Mouse (Mus musculus) midbrain, embryonic 14.5 days (tissue): ENCODE results near the gene Magi1. TPM values are rescaled to one million over a fixed set of nuclear protein-coding genes. Genes with fewer than 3 reads are reported as not detected.

Experiments
- ATAC-seq: fragments of 200-750 bp; cut with Nextera tagmentation; 2 replicates; pipeline ENCODE4 v1.8.0; 2017; ENCODE audit warnings: moderate number of reproducible peaks, moderate library complexity; ENCODE audit not compliant: low FRiP score, low TSS enrichment
- DNase-seq: peaks from one replicate; pipeline ENCODE4 v3.0.0-alpha.2; 2015
- H3K27ac ChIP-seq: fragments of 300-500 bp; sonication (generic); replicated peaks from 2 replicates; pipeline ENCODE4 v1.5.1; 2014; ENCODE audit warnings: mild to moderate bottlenecking, low read depth, low read length, moderate library complexity
- H3K27me3 ChIP-seq: fragments of 300-500 bp; sonication (generic); 2 replicates; pipeline ENCODE4 v1.6.1; 2014; ENCODE audit warnings: low read length, control low read depth, mixed read lengths; ENCODE audit not compliant: control insufficient read depth, insufficient read depth
- H3K36me3 ChIP-seq: fragments of 300-500 bp; sonication (generic); 2 replicates; pipeline ENCODE4 v1.6.1; 2014; ENCODE audit warnings: low read length, control low read depth; ENCODE audit not compliant: control insufficient read depth, insufficient read depth
- H3K4me1 ChIP-seq: fragments of 300-500 bp; sonication (generic); 2 replicates; pipeline ENCODE4 v1.6.1; 2014; ENCODE audit warnings: mild to moderate bottlenecking, antibody characterized with exemption, low read length, control low read depth; ENCODE audit not compliant: control insufficient read depth, insufficient read depth
- H3K4me2 ChIP-seq: fragments of 300-500 bp; sonication (generic); 2 replicates; pipeline ENCODE4 v1.6.1; 2014; ENCODE audit warnings: mild to moderate bottlenecking, low read length, moderate library complexity
- H3K4me3 ChIP-seq: fragments of 300-500 bp; sonication (generic); replicated peaks from 2 replicates; pipeline ENCODE4 v1.5.1; 2014; ENCODE audit warnings: low read depth, low read length
- H3K9ac ChIP-seq: fragments of 300-500 bp; sonication (generic); replicated peaks from 2 replicates; pipeline ENCODE4 v1.6.1; 2014; ENCODE audit warnings: mild to moderate bottlenecking, low read length, moderate library complexity
- H3K9me3 ChIP-seq: fragments of 300-500 bp; sonication (generic); 2 replicates; pipeline ENCODE4 v1.6.1; 2016; ENCODE audit warnings: low read length, control low read depth, mixed read lengths; ENCODE audit not compliant: control insufficient read depth
- WGBS: fragments of 180-500 bp; shearing (Covaris S2); extraction: QIAGEN DNeasy Blood & Tissue Kit; methylation state at CpG from one replicate; pipeline ENCODE4 v1.1.7; 2014; 5-methylcytosine and 5-hydroxymethylcytosine counted together
- polyA plus RNA-seq: library from polyadenylated mRNA; unstranded; fragments of >200 nt; fragmentation: Nextera tagmentation; extraction: Ambion mirVana; gene quantifications from 2 replicates; pipeline ENCODE4 v1.2.1, GENCODE M21; 2014

Magi1 gene
- polyA plus RNA-seq, 1 experiment from 2014 or later: 34.9 TPM

DNA sequence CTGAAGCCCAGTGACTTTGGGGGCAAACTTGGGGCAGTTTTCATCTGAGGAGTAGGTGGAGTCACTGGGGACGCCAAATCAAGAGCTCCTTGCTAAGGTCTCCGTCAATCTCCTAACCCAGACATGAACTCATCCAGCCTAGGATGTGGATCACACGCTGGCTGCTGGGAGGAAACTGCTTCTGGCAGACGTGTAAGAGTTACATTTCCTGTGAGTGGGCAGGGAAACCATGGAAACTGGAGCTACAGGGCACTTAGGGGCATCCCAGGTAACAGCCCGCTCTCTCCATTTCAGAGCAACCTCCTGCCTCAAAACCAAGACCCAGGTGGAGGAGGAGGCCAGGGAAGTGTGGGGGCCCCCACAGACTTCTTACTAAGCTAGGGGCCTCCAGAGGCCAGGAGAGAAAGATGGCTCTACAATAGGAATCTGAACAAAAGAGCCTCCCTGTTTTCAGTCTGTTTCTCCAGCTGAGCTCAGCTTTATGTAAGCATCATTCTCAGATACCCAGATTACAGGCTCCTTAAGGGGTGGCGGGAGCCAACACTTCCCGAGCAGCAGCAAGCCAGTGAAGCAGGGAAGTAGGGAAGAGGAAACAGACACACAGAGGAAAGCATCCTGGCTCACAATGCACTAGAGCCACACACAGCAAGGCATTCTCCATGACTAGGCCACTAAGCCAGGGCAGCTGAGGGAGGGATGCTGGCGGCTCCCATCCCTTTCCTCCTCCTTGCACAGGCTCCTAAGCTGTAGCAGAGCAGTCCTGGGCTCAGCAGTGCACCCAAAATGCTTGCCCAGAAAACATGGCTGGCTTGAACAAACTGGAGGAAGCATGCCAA is 427.7 kb downstream of the Magi1 start:
- H3K4me1 ChIP-seq: peaks cover 18% of the 10 kb centered on the region
- H3K27me3 ChIP-seq: no peaks in the 10 kb centered on the region
- DNase-seq (peak; percentile 46), ATAC-seq (no peak)
- peak overlapping the region; percentile 18; the same call in 1 of the 2 replicates for H3K9ac ChIP-seq
- no peak overlapping the region for H3K4me3 ChIP-seq
- H3K9me3 ChIP-seq: no peaks in the 10 kb centered on the region
- WGBS: 22% methylated on average over 8 of the region's 8 CpGs
- H3K27ac ChIP-seq: peak overlapping the region; percentile 73
- no peaks in the 10 kb centered on the region for H3K36me3 ChIP-seq
- H3K4me2 ChIP-seq: no peak overlapping the region

DNA sequence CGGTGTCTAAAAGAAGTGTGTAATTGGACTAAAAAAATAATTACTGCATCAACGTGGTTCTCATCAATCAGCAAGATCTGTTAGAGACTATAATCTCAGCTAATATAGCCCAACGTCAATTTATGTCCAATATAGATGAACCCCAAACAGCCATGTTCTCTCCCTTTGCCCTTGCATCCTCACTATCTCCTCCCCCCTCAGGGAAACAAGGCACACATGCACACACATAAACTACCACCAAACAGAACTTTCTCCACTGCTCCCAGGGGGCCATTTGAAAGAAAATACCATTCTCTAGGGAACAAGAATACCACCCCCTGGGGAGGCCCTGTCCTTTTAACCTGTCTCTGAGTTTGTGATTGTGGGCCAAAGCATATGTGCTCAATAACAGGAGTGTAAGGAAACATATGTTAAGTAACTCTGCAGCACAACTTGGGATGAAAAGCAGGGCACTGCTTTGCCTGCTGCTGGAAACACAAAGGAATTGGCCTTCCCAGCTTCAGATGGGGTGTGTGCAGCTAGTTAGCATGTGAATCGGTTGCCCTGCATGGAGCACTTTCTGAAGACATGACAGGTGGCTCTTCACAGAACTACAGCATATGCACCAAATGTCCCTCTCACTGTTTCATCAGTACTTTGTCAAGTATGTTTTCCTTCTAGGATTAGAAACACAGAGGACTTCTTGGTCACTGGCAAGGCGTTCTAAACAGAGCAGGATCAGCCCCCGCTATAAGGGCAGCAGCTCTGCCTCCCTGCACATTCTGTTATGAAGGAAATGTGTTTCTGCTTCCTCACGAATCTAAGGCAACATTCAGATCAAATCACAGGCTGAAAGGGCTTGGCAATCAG is 434.6 kb downstream of the Magi1 start:
- no peak overlapping the region for H3K4me3 ChIP-seq
- DNase-seq (peak; percentile 67), ATAC-seq (peak; percentile 73)
- peaks cover 43% of the 10 kb centered on the region for H3K4me1 ChIP-seq
- 17% methylated on average over 7 of the region's 7 CpGs for WGBS
- H3K9ac ChIP-seq: 0 out of 2 replicates have a peak overlapping the region, but pooled peaks have one; percentile 26
- H3K27ac ChIP-seq: peak overlapping the region; percentile 74
- no peaks in the 10 kb centered on the region for H3K36me3 ChIP-seq
- peak overlapping the region; percentile 19; the same call in 1 of the 2 replicates for H3K4me2 ChIP-seq
- H3K9me3 ChIP-seq: no peaks in the 10 kb centered on the region
- H3K27me3 ChIP-seq: no peaks in the 10 kb centered on the region

DNA sequence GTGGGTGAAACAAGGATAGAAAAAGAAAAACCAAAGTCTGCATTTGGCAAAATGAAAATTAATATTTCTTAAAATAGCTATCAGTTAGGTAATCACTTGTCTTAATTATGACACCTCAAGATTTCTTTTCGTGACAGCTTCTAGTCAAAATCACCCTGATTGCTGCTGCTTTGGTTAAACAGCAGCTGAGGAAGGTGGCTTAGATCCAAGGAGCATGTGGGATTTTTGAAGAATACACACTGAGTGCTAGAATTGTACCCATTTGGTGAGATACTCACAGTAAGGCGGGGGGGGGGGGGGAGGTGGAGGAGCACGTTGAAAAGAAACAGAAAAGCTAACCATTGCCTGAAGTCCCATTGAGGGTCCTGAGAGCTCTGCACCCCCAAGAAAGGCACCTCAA is 438.2 kb downstream of the Magi1 start:
- Histone ChIP-seq H3K9me3 (no peaks in the 10 kb centered on the region), H3K4me3 (no peak overlapping the region), H3K9ac (no peak overlapping the region), H3K27me3 (no peaks in the 10 kb centered on the region), H3K4me1 (peaks cover 40% of the 10 kb centered on the region), H3K36me3 (no peaks in the 10 kb centered on the region), H3K27ac (no peak overlapping the region), H3K4me2 (no peak overlapping the region)
- DNase-seq (no peak), ATAC-seq (no peak)
- WGBS: 73% methylated on average over 3 of the region's 3 CpGs

DNA sequence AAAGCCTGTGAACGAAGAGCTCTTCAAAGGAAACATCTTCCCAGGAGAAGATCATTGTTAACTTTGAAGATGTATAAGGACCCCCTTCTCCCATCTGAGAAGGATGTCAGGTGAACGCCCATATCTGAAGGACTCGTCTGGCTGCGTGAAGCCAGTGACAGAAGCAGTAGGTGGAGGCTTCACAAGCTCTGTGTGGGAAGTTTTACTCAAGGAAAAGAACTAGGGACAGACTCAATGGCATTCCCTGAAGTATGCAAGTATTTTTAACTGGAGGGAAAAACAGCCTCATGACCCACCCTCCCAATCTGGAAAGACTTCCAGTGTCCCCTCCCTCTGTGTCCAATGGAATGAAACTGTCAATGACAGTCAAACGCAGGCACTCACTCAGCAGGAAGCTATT is 438.6 kb downstream of the Magi1 start:
- H3K36me3 ChIP-seq: no peaks in the 10 kb centered on the region
- no peak overlapping the region for H3K9ac ChIP-seq
- peaks cover 37% of the 10 kb centered on the region for H3K4me1 ChIP-seq
- no peaks in the 10 kb centered on the region for H3K27me3 ChIP-seq
- H3K4me2 ChIP-seq: no peak overlapping the region
- no peaks in the 10 kb centered on the region for H3K9me3 ChIP-seq
- no peak overlapping the region for H3K27ac ChIP-seq
- no peak for DNase-seq
- WGBS: 64% methylated on average over 5 of the region's 5 CpGs
- ATAC-seq: no peak
- H3K4me3 ChIP-seq: no peak overlapping the region

DNA sequence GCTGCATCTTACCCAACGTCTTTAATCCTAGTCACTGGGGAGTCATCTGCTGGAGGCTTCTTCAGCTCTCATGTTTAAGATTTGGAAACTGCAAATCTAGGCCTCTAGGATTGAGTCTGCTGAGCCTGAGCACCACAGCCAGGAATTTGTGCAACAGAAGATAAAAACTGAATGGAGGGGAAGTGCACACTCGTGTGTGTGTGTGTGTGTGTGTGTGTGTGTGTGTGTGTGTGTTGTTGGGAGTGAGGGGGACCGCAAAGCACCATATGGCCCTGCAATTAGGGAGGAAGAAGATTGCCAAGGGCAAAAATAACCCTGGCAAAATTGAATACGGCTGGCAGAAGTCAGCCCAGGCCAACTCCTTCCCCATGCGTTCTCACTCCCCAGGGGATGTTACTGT is 439.1 kb downstream of the Magi1 start:
- WGBS: 42% methylated on average over 5 of the region's 5 CpGs

DNA sequence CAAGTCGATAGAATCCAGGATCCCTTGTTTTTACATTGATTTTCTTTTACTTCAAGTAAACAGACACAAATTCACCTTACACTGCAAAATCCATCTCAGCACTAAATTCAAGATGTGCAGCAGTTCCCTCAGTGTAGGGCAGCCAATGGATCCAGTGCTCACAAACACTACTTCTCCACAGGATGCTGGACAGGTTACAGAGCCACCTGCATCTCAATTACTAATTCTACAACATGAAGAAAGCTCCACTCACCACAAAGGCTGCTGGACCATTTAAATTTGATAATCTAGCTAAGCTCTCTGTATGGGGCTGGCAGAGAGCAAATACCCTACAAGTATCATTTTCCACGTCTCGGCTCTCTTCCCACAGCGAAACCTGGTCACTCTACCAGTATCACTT is 445.3 kb downstream of the Magi1 start:
- no peak overlapping the region for H3K4me2 ChIP-seq
- ATAC-seq (no peak), DNase-seq (no peak)
- 75% methylated on average over 4 of the region's 4 CpGs for WGBS
- H3K27me3 ChIP-seq: no peaks in the 10 kb centered on the region
- no peak overlapping the region for H3K27ac ChIP-seq
- no peaks in the 10 kb centered on the region for H3K36me3 ChIP-seq
- H3K4me3 ChIP-seq: no peak overlapping the region
- H3K4me1 ChIP-seq: 0 out of 2 replicates have a peak, but pooled peaks cover 6% of the 10 kb centered on the region
- no peaks in the 10 kb centered on the region for H3K9me3 ChIP-seq
- no peak overlapping the region for H3K9ac ChIP-seq

More for the DNA sequence above, 439.1 kb downstream of the Magi1 start:
- Histone ChIP-seq H3K9me3 (no peaks in the 10 kb centered on the region), H3K4me2 (no peak overlapping the region), H3K27me3 (no peaks in the 10 kb centered on the region), H3K4me3 (no peak overlapping the region), H3K9ac (no peak overlapping the region), H3K36me3 (no peaks in the 10 kb centered on the region), H3K4me1 (peaks cover 33% of the 10 kb centered on the region), H3K27ac (no peak overlapping the region)
- ATAC-seq (0 out of 2 replicates have a peak, but pooled peaks have one; percentile 34), DNase-seq (peak; percentile 41)

DNA sequence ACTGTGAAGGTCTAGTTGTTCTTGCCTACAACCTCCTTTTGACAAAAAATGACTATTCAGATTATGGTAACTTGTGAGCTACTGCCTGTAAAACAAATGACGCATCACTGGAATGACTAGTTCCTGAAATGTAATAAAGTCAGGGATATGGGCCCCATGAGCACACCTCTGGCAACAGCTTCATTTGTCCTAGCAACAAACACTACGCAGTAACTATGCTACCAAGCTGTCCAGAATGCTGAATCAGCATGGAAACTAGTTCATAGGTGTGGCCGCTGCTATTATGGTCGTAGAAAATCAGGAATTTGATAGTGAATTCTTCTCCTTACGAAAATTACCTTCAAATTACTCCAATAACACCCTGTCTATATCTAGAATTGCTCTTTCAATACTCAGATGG is 447.1 kb downstream of the Magi1 start:
- no peak overlapping the region for H3K4me3 ChIP-seq
- no peak overlapping the region for H3K9ac ChIP-seq
- H3K27me3 ChIP-seq: no peaks in the 10 kb centered on the region
- H3K4me2 ChIP-seq: no peak overlapping the region
- ATAC-seq (no peak), DNase-seq (no peak)
- no peaks in the 10 kb centered on the region for H3K9me3 ChIP-seq
- 92% methylated on average over 5 of the region's 5 CpGs for WGBS
- no peak overlapping the region for H3K27ac ChIP-seq
- no peaks in the 10 kb centered on the region for H3K36me3 ChIP-seq
- 0 out of 2 replicates have a peak, but pooled peaks cover 6% of the 10 kb centered on the region for H3K4me1 ChIP-seq

DNA sequence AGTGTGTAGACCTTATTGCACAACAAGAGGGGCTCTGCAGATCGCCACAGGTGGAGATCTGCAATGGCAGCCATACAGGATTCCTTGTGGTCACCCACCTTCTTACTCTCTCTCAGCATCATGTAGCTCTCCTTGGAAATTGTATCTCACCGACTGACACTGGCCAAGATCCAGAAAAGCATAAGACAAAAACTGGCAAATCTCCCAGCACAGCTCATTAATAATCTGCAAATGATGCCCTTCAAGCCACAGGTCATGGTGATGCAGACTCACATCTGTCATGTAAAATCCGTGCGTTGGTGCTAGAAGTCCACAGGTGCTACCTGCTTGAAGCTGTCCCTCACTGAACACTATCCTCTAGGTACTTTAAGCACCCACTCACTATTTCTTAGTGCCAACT is 448.5 kb downstream of the Magi1 start:
- no peaks in the 10 kb centered on the region for H3K27me3 ChIP-seq
- no peak overlapping the region for H3K27ac ChIP-seq
- no peak for DNase-seq
- no peak overlapping the region for H3K4me3 ChIP-seq
- ATAC-seq: no peak
- peaks cover 9% of the 10 kb centered on the region; the same call in 1 of the 2 replicates for H3K4me1 ChIP-seq
- no peak overlapping the region for H3K9ac ChIP-seq
- H3K4me2 ChIP-seq: no peak overlapping the region
- no peaks in the 10 kb centered on the region for H3K9me3 ChIP-seq
- WGBS: 78% methylated on average over 4 of the region's 4 CpGs
- H3K36me3 ChIP-seq: no peaks in the 10 kb centered on the region
